Mouse (Mus musculus): Measurements from ENCODE around the gene Fchsd2. TPM values are rescaled to one million over a fixed set of nuclear protein-coding genes. Genes with fewer than 3 reads are reported as not detected.
A peak's percentile ranks its signal among the peaks of the same experiment; 100 is the strongest.

Fchsd2 gene
- polyA plus RNA-seq, 1 experiment from 2014 or later, result 45.5 TPM

GRCm38 (mm10) chr7:101089242-101089641 lies 3.4 kb upstream of the Fchsd2 start:
- H3K4me1 ChIP-seq (replicated peaks; ENCODE audit: control insufficient read depth, insufficient read depth, low read length), result no peaks in the 10 kb centered on the region
- H3K4me2 ChIP-seq (ENCODE audit: low read length), result no peak overlapping the region
- WGBS, result 84% methylated on average over 3 of the region's 3 CpGs
- no peaks in the 10 kb centered on the region for H3K9me3 ChIP-seq (ENCODE audit: control insufficient read depth, low read length)
- H3K27ac ChIP-seq (ENCODE audit: low read length), result no peak overlapping the region
- H3K4me3 ChIP-seq (replicated peaks; ENCODE audit: low read length), result no peak overlapping the region
- no peak overlapping the region for H3K9ac ChIP-seq (replicated peaks; ENCODE audit: low read depth, low read length)
- no peaks in the 10 kb centered on the region for H3K36me3 ChIP-seq (ENCODE audit: control insufficient read depth, insufficient read depth)
- H3K27me3 ChIP-seq (replicated peaks; ENCODE audit: control insufficient read depth, insufficient read depth, low read length), result no peaks in the 10 kb centered on the region
- ATAC-seq, result no peak

GRCm38 (mm10) chr7:101093231-101093630 lies 568 bp downstream of the Fchsd2 start:
- 63% methylated on average over 3 of the region's 3 CpGs for WGBS
- Histone ChIP-seq H3K4me2 (ENCODE audit: low read length) (no peak overlapping the region), H3K36me3 (ENCODE audit: control insufficient read depth, insufficient read depth) (no peaks in the 10 kb centered on the region), H3K9ac (replicated peaks; ENCODE audit: low read depth, low read length) (no peak overlapping the region), H3K4me1 (replicated peaks; ENCODE audit: control insufficient read depth, insufficient read depth, low read length) (no peaks in the 10 kb centered on the region), H3K9me3 (ENCODE audit: control insufficient read depth, low read length) (no peaks in the 10 kb centered on the region), H3K27me3 (replicated peaks; ENCODE audit: control insufficient read depth, insufficient read depth, low read length) (no peaks in the 10 kb centered on the region), H3K27ac (ENCODE audit: low read length) (no peak overlapping the region), H3K4me3 (replicated peaks; ENCODE audit: low read length) (no peak overlapping the region)
- ATAC-seq, result no peak

DNA sequence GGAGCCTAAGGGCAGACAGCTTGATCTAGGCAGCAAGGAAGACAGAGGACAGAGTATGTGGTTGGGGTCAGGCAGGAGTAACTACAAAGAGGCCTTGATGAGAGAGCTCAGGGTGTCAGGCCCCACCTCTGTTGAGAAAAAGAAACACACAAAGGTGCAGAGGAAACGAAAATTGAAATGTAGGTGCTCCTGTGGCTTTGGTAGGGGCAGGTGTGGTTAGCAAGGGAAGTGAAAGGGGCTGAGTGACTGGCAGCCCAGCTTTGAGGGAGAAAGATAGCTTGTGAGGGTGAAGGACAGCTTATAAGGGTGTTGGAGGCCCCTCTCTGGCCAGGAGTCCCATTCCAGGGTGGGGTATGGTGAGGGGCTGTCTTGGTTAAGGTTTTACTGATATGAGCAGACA lies 2.1 kb downstream of the Fchsd2 start:
- no peak for ATAC-seq
- 78% methylated on average over 1 of the region's 1 CpGs for WGBS

DNA sequence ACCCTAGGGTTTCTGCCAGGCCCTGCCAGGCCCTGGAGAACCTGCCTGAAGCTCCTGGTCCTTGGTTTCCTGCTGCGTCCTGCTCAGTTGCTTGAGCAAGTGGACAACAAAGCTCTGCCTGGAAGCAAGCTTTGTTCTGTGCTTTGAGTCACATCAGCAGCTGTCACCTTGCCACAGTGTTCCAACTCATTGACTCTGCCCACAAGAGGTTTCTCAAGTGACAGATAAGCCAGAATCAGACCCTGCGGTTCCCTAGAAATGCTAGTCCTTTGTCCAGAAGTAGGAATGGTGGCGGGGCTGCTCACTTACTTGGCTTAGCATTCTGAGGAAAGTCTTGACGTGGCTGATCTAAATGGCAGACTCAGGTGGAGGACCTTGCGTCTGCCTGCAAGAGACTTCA lies 2.9 kb downstream of the Fchsd2 start:
- Histone ChIP-seq H3K27me3 (replicated peaks; ENCODE audit: control insufficient read depth, insufficient read depth, low read length) (no peaks in the 10 kb centered on the region), H3K4me1 (replicated peaks; ENCODE audit: control insufficient read depth, insufficient read depth, low read length) (no peaks in the 10 kb centered on the region; the same call in 1 of the 2 replicates), H3K27ac (ENCODE audit: low read length) (no peak overlapping the region), H3K9me3 (ENCODE audit: control insufficient read depth, low read length) (peaks cover 2% of the 10 kb centered on the region; the same call in 1 of the 2 replicates), H3K4me3 (replicated peaks; ENCODE audit: low read length) (no peak overlapping the region), H3K4me2 (ENCODE audit: low read length) (no peak overlapping the region), H3K36me3 (ENCODE audit: control insufficient read depth, insufficient read depth) (no peaks in the 10 kb centered on the region), H3K9ac (replicated peaks; ENCODE audit: low read depth, low read length) (no peak overlapping the region)
- no peak for ATAC-seq
- 76% methylated on average over 5 of the region's 5 CpGs for WGBS

More for the DNA sequence above, 2.1 kb downstream of the Fchsd2 start:
- H3K27me3 ChIP-seq (replicated peaks; ENCODE audit: control insufficient read depth, insufficient read depth, low read length), result no peaks in the 10 kb centered on the region
- no peak overlapping the region for H3K4me3 ChIP-seq (replicated peaks; ENCODE audit: low read length)
- H3K4me2 ChIP-seq (ENCODE audit: low read length), result no peak overlapping the region
- H3K9me3 ChIP-seq (ENCODE audit: control insufficient read depth, low read length), result peaks cover 2% of the 10 kb centered on the region; the same call in 1 of the 2 replicates
- no peaks in the 10 kb centered on the region for H3K36me3 ChIP-seq (ENCODE audit: control insufficient read depth, insufficient read depth)
- no peaks in the 10 kb centered on the region; the same call in 1 of the 2 replicates for H3K4me1 ChIP-seq (replicated peaks; ENCODE audit: control insufficient read depth, insufficient read depth, low read length)
- H3K27ac ChIP-seq (ENCODE audit: low read length), result no peak overlapping the region
- H3K9ac ChIP-seq (replicated peaks; ENCODE audit: low read depth, low read length), result no peak overlapping the region

GRCm38 (mm10) chr7:101096576-101096975 lies 3.9 kb downstream of the Fchsd2 start:
- Histone ChIP-seq H3K9ac (replicated peaks; ENCODE audit: low read depth, low read length) (no peak overlapping the region), H3K4me2 (ENCODE audit: low read length) (no peak overlapping the region), H3K27me3 (replicated peaks; ENCODE audit: control insufficient read depth, insufficient read depth, low read length) (no peaks in the 10 kb centered on the region), H3K9me3 (ENCODE audit: control insufficient read depth, low read length) (peaks cover 2% of the 10 kb centered on the region; the same call in 1 of the 2 replicates), H3K27ac (ENCODE audit: low read length) (no peak overlapping the region), H3K4me1 (replicated peaks; ENCODE audit: control insufficient read depth, insufficient read depth, low read length) (peaks cover 8% of the 10 kb centered on the region), H3K36me3 (ENCODE audit: control insufficient read depth, insufficient read depth) (no peaks in the 10 kb centered on the region), H3K4me3 (replicated peaks; ENCODE audit: low read length) (no peak overlapping the region)
- WGBS, result 87% methylated on average over 2 of the region's 2 CpGs
- ATAC-seq, result no peak

- H3K9me3 ChIP-seq (ENCODE audit: control insufficient read depth, low read length), result peaks cover 2% of the 10 kb centered on the region; the same call in 1 of the 2 replicates
- H3K27ac ChIP-seq (ENCODE audit: low read length), result no peak overlapping the region
- ATAC-seq, result no peak
- peaks cover 13% of the 10 kb centered on the region for H3K4me1 ChIP-seq (replicated peaks; ENCODE audit: control insufficient read depth, insufficient read depth, low read length)
- no peak overlapping the region for H3K9ac ChIP-seq (replicated peaks; ENCODE audit: low read depth, low read length)
- H3K27me3 ChIP-seq (replicated peaks; ENCODE audit: control insufficient read depth, insufficient read depth, low read length), result no peaks in the 10 kb centered on the region
- 49% methylated on average over 3 of the region's 3 CpGs for WGBS
- H3K36me3 ChIP-seq (ENCODE audit: control insufficient read depth, insufficient read depth), result no peaks in the 10 kb centered on the region
- no peak overlapping the region for H3K4me3 ChIP-seq (replicated peaks; ENCODE audit: low read length)
- no peak overlapping the region for H3K4me2 ChIP-seq (ENCODE audit: low read length)
Measured at GRCm38 (mm10) chr7:101097084-101097483, 4.4 kb downstream of the Fchsd2 start.

DNA sequence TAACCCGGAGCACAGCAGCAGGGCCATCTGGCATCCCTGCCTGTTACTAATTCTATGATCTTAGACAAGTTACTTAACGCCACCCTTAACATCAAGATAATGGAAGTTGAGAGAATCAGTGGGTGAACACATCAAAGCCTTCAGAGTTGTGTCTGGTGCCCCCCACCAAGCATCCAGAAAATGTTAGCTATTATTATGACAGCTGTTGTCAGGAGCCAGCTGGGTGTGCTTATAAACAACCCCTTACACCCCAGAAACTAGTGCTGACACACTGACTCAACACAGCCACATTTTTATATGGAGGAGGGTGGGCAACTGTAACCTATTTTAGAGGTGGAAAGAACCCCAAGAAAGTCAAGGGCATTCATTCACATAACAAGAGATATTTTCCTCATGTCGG lies 7.3 kb downstream of the Fchsd2 start:
- H3K9ac ChIP-seq (replicated peaks; ENCODE audit: low read depth, low read length), result no peak overlapping the region
- ATAC-seq, result no peak
- no peak overlapping the region for H3K4me2 ChIP-seq (ENCODE audit: low read length)
- H3K9me3 ChIP-seq (ENCODE audit: control insufficient read depth, low read length), result peaks cover 2% of the 10 kb centered on the region; the same call in 1 of the 2 replicates
- H3K27ac ChIP-seq (ENCODE audit: low read length), result peak overlapping the region; percentile 36; the same call in 1 of the 2 replicates
- H3K4me3 ChIP-seq (replicated peaks; ENCODE audit: low read length), result no peak overlapping the region
- peaks cover 14% of the 10 kb centered on the region for H3K4me1 ChIP-seq (replicated peaks; ENCODE audit: control insufficient read depth, insufficient read depth, low read length)
- H3K27me3 ChIP-seq (replicated peaks; ENCODE audit: control insufficient read depth, insufficient read depth, low read length), result no peaks in the 10 kb centered on the region
- WGBS, result 49% methylated on average over 3 of the region's 3 CpGs
- H3K36me3 ChIP-seq (ENCODE audit: control insufficient read depth, insufficient read depth), result no peaks in the 10 kb centered on the region

- WGBS, result 21% methylated on average over 10 of the region's 10 CpGs
- no peaks in the 10 kb centered on the region for H3K36me3 ChIP-seq (ENCODE audit: control insufficient read depth, insufficient read depth)
- H3K9me3 ChIP-seq (ENCODE audit: control insufficient read depth, low read length), result peaks cover 2% of the 10 kb centered on the region; the same call in 1 of the 2 replicates
- ATAC-seq, result peak; percentile 88
- H3K27me3 ChIP-seq (replicated peaks; ENCODE audit: control insufficient read depth, insufficient read depth, low read length), result no peaks in the 10 kb centered on the region
- H3K4me3 ChIP-seq (replicated peaks; ENCODE audit: low read length), result no peak overlapping the region
- peak overlapping the region; percentile 91 for H3K27ac ChIP-seq (ENCODE audit: low read length)
- H3K4me1 ChIP-seq (replicated peaks; ENCODE audit: control insufficient read depth, insufficient read depth, low read length), result peaks cover 14% of the 10 kb centered on the region
- H3K9ac ChIP-seq (replicated peaks; ENCODE audit: low read depth, low read length), result 0 out of 2 replicates have a peak overlapping the region, but pooled peaks have one; percentile 27
- peak overlapping the region; percentile 40 for H3K4me2 ChIP-seq (ENCODE audit: low read length)
Measured at GRCm38 (mm10) chr7:101101156-101101691, 8.6 kb downstream of the Fchsd2 start.

GRCm38 (mm10) chr7:101106666-101107065 lies 14.0 kb downstream of the Fchsd2 start:
- 61% methylated on average over 2 of the region's 2 CpGs for WGBS
- H3K27ac ChIP-seq (ENCODE audit: low read length), result no peak overlapping the region
- no peaks in the 10 kb centered on the region for H3K27me3 ChIP-seq (replicated peaks; ENCODE audit: control insufficient read depth, insufficient read depth, low read length)
- no peak overlapping the region for H3K9ac ChIP-seq (replicated peaks; ENCODE audit: low read depth, low read length)
- H3K4me3 ChIP-seq (replicated peaks; ENCODE audit: low read length), result no peak overlapping the region
- no peak overlapping the region for H3K4me2 ChIP-seq (ENCODE audit: low read length)
- no peak for ATAC-seq
- H3K36me3 ChIP-seq (ENCODE audit: control insufficient read depth, insufficient read depth), result peaks cover 9% of the 10 kb centered on the region
- no peaks in the 10 kb centered on the region for H3K9me3 ChIP-seq (ENCODE audit: control insufficient read depth, low read length)
- peaks cover 20% of the 10 kb centered on the region for H3K4me1 ChIP-seq (replicated peaks; ENCODE audit: control insufficient read depth, insufficient read depth, low read length)

All from forebrain, embryonic 16.5 days (tissue).